Mouse (Mus musculus): ENCODE results near the gene Lrrc47. TPM values are rescaled to one million over a fixed set of nuclear protein-coding genes. Genes with fewer than 3 reads are reported as not detected.

The Lrrc47 gene
- 49.4 and 50.3 TPM in 2 replicates for polyA plus RNA-seq (2012; rRNA removed)

- Histone ChIP-seq H3K27ac (ENCODE audit: insufficient read depth, low read length) (peak within 1 kb of the TSS; percentile 72), H3K4me3 (ENCODE audit: insufficient read depth, low read length) (peak within 1 kb of the TSS; percentile 90), H3K4me1 (ENCODE audit: control insufficient read depth, insufficient read depth, low read length) (peaks cover 9% of the 10 kb centered on the region)
- TF ChIP-seq POLR2A (IDR thresholded peaks at IDR 0.05; ENCODE audit: extremely low read depth, insufficient read depth, low read length) = peak; percentile 55; the same call in 1 of the 2 replicates
- TF ChIP-seq CTCF (IDR thresholded peaks at IDR 0.05; ENCODE audit: extremely low read depth, insufficient read depth, low read length) = no peak
Observed at GRCm38 (mm10) chr4:154011646-154012089, at the start of gene Lrrc47. TSS of gene Lrrc47 (plus strand) at chr4:154011731.

DNA sequence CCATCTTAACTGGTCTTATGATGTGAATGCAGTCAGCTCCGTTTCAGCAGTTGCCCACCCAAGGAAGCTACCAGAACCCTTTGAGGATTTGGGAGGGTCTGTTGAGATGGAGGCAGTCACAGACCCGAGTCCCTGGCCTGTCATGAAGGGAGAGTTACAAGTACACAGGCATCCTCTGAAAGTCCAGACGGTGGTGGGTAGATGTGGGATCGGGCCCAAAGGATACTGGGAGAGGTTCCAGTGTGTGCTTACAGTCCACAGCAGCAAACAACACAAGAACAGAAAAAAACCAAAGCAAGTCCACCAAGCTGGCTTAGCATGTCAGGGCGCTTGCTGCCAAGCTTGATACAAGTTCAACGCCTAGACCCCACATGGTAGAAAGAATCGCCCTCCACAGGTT, 48.9 kb upstream of the Lrrc47 start:
- Histone ChIP-seq H3K4me3 (ENCODE audit: insufficient read depth, low read length) (no peak overlapping the region), H3K4me1 (ENCODE audit: control insufficient read depth, insufficient read depth, low read length) (no peaks in the 10 kb centered on the region), H3K27ac (ENCODE audit: insufficient read depth, low read length) (no peak overlapping the region)
- TF ChIP-seq POLR2A (IDR thresholded peaks at IDR 0.05; ENCODE audit: extremely low read depth, insufficient read depth, low read length) = no peak
- TF ChIP-seq CTCF (IDR thresholded peaks at IDR 0.05; ENCODE audit: extremely low read depth, insufficient read depth, low read length) = no peak

- no peak for TF ChIP-seq CTCF (IDR thresholded peaks at IDR 0.05; ENCODE audit: extremely low read depth, insufficient read depth, low read length)
- Histone ChIP-seq H3K4me1 (ENCODE audit: control insufficient read depth, insufficient read depth, low read length) (no peaks in the 10 kb centered on the region), H3K4me3 (ENCODE audit: insufficient read depth, low read length) (no peak overlapping the region), H3K27ac (ENCODE audit: insufficient read depth, low read length) (no peak overlapping the region)
Observed at GRCm38 (mm10) chr4:153966651-153967050, 44.9 kb upstream of the Lrrc47 start.

DNA sequence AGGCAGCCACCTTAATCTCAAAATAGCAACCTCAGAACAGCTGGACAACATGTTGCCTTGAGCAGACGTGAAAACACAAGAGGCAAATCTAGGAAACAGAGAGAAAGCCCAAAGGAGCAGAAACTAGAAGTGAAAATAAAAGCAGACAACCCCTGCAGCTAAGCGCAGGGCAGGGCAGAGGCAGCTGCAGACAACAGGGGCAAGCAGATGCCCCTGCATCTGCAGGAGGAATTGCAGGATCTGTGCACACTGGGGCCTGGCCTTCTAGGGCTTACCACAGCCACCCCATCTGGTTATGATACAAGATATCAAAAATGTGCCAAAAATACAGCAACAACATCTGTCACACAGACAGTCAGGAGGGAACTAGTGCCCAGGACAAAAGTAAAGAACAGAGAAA, 44.0 kb upstream of the Lrrc47 start:
- no peak overlapping the region for H3K27ac ChIP-seq (ENCODE audit: insufficient read depth, low read length)
- TF ChIP-seq CTCF (IDR thresholded peaks at IDR 0.05; ENCODE audit: extremely low read depth, insufficient read depth, low read length) (no peak), POLR2A (IDR thresholded peaks at IDR 0.05; ENCODE audit: extremely low read depth, insufficient read depth, low read length) (no peak)
- H3K4me3 ChIP-seq (ENCODE audit: insufficient read depth, low read length) = no peak overlapping the region
- no peaks in the 10 kb centered on the region for H3K4me1 ChIP-seq (ENCODE audit: control insufficient read depth, insufficient read depth, low read length)

DNA sequence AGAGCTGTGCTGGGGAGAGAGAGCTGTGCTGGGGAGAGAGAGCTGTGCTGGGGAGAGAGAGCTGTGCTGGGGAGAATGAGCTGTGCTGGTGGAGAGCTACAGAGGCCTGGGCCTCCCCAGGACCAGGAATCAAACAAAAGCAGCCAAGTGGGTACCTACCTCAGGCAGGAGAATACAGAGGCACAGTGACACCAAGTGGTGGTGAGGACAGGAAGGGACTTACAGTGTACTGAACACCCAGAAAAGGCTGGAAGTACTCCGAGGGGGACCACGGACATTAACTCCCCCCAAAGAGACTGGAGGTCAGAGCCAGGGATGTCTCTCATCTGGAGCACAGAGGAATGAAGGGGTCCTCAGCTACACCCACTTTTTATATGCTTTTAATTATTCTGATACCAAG, 43.5 kb upstream of the Lrrc47 start:
- no peak overlapping the region for H3K27ac ChIP-seq (ENCODE audit: insufficient read depth, low read length)
- no peaks in the 10 kb centered on the region for H3K4me1 ChIP-seq (ENCODE audit: control insufficient read depth, insufficient read depth, low read length)
- TF ChIP-seq CTCF (IDR thresholded peaks at IDR 0.05; ENCODE audit: extremely low read depth, insufficient read depth, low read length) (0 out of 2 replicates have a peak, but pooled peaks have one; percentile 16), POLR2A (IDR thresholded peaks at IDR 0.05; ENCODE audit: extremely low read depth, insufficient read depth, low read length) (no peak)
- no peak overlapping the region for H3K4me3 ChIP-seq (ENCODE audit: insufficient read depth, low read length)

DNA sequence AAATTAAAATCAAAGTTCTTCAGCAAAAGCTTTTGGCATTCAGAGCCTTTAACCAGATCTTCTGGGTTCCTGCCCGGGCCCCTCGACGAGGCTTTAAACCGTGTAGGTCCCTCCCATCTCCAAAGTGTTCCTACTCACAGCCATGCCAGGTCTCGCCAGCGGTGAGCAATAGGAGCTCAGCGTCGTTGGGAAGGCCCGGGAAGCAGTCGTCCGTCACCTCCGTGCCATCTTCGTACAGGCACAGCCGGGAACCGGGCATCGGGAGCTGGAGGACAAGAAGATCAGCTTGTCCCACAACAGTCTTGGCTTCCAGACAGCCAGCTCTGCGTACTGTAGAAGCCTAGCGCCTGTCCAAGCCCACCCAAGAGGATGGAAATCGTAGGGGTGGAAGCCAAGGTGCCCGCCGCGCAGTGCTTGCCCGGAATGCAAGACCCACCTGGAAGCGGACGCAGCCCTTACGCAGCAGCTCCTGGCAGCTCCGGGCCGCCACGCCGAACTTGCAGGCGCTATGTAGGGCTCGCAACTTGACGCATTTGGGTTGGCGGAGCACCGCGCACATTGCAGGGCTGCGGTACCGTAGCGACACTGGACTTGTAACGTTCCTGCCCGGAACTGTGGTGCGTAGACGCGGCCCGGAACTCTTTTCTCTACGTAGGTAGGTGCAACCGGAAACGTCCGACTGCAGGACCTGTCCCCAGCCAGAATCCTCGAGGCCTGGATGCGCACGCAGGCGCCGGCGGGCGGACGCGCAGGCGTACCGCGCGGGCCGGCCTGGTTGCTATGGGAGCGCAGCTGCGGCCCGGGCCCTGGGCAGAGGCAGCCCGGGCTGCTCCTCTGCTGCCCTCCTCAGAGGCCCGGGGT, 36.9 kb upstream of the Lrrc47 start, which contains the start of the genes Dffb and Cep104:
Gene Dffb, minus strand, starts transcription at position 696 of the 861 bp plus-strand sequence.
Gene Cep104, plus strand, starts transcription at position 764 of the 861 bp plus-strand sequence.
- Histone ChIP-seq H3K27ac (ENCODE audit: insufficient read depth, low read length) (peak within 1 kb of the TSS; percentile 74), H3K4me3 (ENCODE audit: insufficient read depth, low read length) (peak within 1 kb of the TSS; percentile 92), H3K4me1 (ENCODE audit: control insufficient read depth, insufficient read depth, low read length) (peaks cover 2% of the 10 kb centered on the region; the same call in 1 of the 2 replicates)
- no peak for TF ChIP-seq CTCF (IDR thresholded peaks at IDR 0.05; ENCODE audit: extremely low read depth, insufficient read depth, low read length)
- peak; percentile 80; the same call in 1 of the 2 replicates for TF ChIP-seq POLR2A (IDR thresholded peaks at IDR 0.05; ENCODE audit: extremely low read depth, insufficient read depth, low read length)

- peak overlapping the region; percentile 92 for H3K4me3 ChIP-seq (ENCODE audit: insufficient read depth, low read length)
- TF ChIP-seq POLR2A (IDR thresholded peaks at IDR 0.05; ENCODE audit: extremely low read depth, insufficient read depth, low read length) (no peak), CTCF (IDR thresholded peaks at IDR 0.05; ENCODE audit: extremely low read depth, insufficient read depth, low read length) (no peak)
- H3K4me1 ChIP-seq (ENCODE audit: control insufficient read depth, insufficient read depth, low read length) = peaks cover 2% of the 10 kb centered on the region; the same call in 1 of the 2 replicates
- peak overlapping the region; percentile 32; the same call in 1 of the 2 replicates for H3K27ac ChIP-seq (ENCODE audit: insufficient read depth, low read length)
Observed at GRCm38 (mm10) chr4:153975292-153975662, 36.3 kb upstream of the Lrrc47 start.

GRCm38 (mm10) chr4:153975768-153976167, 35.8 kb upstream of the Lrrc47 start:
- Histone ChIP-seq H3K27ac (ENCODE audit: insufficient read depth, low read length) (no peak overlapping the region), H3K4me3 (ENCODE audit: insufficient read depth, low read length) (peak overlapping the region; percentile 92), H3K4me1 (ENCODE audit: control insufficient read depth, insufficient read depth, low read length) (peaks cover 3% of the 10 kb centered on the region; the same call in 1 of the 2 replicates)
- no peak for TF ChIP-seq POLR2A (IDR thresholded peaks at IDR 0.05; ENCODE audit: extremely low read depth, insufficient read depth, low read length)
- no peak for TF ChIP-seq CTCF (IDR thresholded peaks at IDR 0.05; ENCODE audit: extremely low read depth, insufficient read depth, low read length)

GRCm38 (mm10) chr4:153979243-153979642, 32.3 kb upstream of the Lrrc47 start:
- H3K4me3 ChIP-seq (ENCODE audit: insufficient read depth, low read length) = no peak overlapping the region

More at GRCm38 (mm10) chr4:153979243-153979642, 32.3 kb upstream of the Lrrc47 start:
- no peak overlapping the region for H3K27ac ChIP-seq (ENCODE audit: insufficient read depth, low read length)
- TF ChIP-seq POLR2A (IDR thresholded peaks at IDR 0.05; ENCODE audit: extremely low read depth, insufficient read depth, low read length) (no peak), CTCF (IDR thresholded peaks at IDR 0.05; ENCODE audit: extremely low read depth, insufficient read depth, low read length) (no peak)
- peaks cover 3% of the 10 kb centered on the region; the same call in 1 of the 2 replicates for H3K4me1 ChIP-seq (ENCODE audit: control insufficient read depth, insufficient read depth, low read length)

All from cortical plate, adult 2 months (tissue).